Mouse (Mus musculus) hindlimb bud, embryonic 11.5 days (tissue): ENCODE results near the gene Aagab.

Source experiments
- DNase-seq: peaks from one replicate; pipeline ENCODE4 v3.0.0-alpha.2; 2012; ENCODE audit warnings: low read depth, low spot score; ENCODE audit errors: extremely low spot score

Gene Aagab

GRCm38 (mm10) chr9:63669816-63670215 is 67.4 kb downstream of the Aagab start:
- DNase-seq = no peak

- no peak for DNase-seq
These were observed 70.5 kb downstream of the Aagab start for GRCm38 (mm10) chr9:63672797-63673493.

GRCm38 (mm10) chr9:63673494-63673805 is 71.0 kb downstream of the Aagab start:
- no peak for DNase-seq

- no peak for DNase-seq
These were observed 72.2 kb downstream of the Aagab start for GRCm38 (mm10) chr9:63674613-63675012.

- DNase-seq = no peak
These were observed 75.2 kb downstream of the Aagab start for GRCm38 (mm10) chr9:63677621-63678020.

GRCm38 (mm10) chr9:63678076-63678475 is 75.6 kb downstream of the Aagab start:
- DNase-seq = no peak

GRCm38 (mm10) chr9:63682301-63682700 is 79.8 kb downstream of the Aagab start:
- no peak for DNase-seq

GRCm38 (mm10) chr9:63682943-63683342 is 80.5 kb downstream of the Aagab start:
- no peak for DNase-seq

- DNase-seq = no peak
These were observed 81.8 kb downstream of the Aagab start for GRCm38 (mm10) chr9:63684277-63684676.

GRCm38 (mm10) chr9:63685352-63685751 is 82.9 kb downstream of the Aagab start:
- DNase-seq = no peak

GRCm38 (mm10) chr9:63687413-63688015 is 85.1 kb downstream of the Aagab start:
- no peak for DNase-seq

GRCm38 (mm10) chr9:63690511-63690910 is 88.1 kb downstream of the Aagab start:
- DNase-seq = no peak

GRCm38 (mm10) chr9:63691960-63692359 is 89.5 kb downstream of the Aagab start:
- no peak for DNase-seq
